Mouse (Mus musculus): ENCODE measurements around the gene Wdr83.
"Not testable (repeated sequence)": the region's sequence is repeated elsewhere in the genome, so short reads cannot be mapped to it uniquely, and the experiment has no call there.

Wdr83 gene

DNA sequence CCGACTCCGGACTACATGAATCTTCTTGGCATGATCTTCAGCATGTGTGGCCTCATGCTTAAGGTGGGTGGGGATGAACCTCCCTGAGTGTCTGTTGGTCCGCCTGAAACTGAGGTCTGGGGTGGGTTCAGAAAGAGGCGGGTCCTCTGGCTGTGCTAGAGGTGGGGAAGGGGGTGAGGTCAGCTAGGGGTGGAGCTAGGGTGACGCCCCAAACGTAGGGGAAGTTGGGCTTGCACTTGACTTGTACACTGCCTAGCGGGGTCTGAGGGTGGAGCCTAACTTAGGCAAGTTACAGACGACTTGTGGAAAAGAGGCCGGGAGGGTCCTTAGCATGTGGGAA is at the start of gene Wdr83:
Gene Wdr83 (minus strand): TSS at position 91 of the 340 bp plus-strand sequence.
- DNase-seq: peak; percentile 55

- DNase-seq: no peak
These were observed 42.6 kb upstream of the Wdr83 start for GRCm38 (mm10) chr8:85123691-85124090.

GRCm38 (mm10) chr8:85122995-85123394 is 41.9 kb upstream of the Wdr83 start, which contains the start of gene Zfp791:
Gene Zfp791, minus strand, starts transcription at chr8:85123095.
- no peak for DNase-seq

DNA sequence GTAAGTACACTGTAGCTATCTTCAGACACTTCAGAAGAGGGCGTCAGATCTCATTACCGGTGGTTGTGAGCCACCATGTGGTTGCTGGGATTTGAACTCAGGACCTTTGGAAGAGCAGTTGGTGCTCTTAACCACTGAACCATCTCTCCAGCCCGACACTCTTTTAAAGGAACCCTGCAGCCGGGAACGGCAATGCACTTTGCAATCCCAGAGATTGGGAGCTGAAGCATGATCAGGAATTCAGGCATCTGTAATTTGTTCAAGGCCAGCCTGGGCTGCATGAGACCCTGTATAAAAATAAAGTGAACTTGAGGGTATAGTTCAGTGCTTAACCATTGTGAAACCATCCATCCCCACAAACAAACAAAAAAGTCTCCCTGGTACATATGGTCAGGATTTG is 39.1 kb upstream of the Wdr83 start:
- DNase-seq: not testable (repeated sequence)

DNA sequence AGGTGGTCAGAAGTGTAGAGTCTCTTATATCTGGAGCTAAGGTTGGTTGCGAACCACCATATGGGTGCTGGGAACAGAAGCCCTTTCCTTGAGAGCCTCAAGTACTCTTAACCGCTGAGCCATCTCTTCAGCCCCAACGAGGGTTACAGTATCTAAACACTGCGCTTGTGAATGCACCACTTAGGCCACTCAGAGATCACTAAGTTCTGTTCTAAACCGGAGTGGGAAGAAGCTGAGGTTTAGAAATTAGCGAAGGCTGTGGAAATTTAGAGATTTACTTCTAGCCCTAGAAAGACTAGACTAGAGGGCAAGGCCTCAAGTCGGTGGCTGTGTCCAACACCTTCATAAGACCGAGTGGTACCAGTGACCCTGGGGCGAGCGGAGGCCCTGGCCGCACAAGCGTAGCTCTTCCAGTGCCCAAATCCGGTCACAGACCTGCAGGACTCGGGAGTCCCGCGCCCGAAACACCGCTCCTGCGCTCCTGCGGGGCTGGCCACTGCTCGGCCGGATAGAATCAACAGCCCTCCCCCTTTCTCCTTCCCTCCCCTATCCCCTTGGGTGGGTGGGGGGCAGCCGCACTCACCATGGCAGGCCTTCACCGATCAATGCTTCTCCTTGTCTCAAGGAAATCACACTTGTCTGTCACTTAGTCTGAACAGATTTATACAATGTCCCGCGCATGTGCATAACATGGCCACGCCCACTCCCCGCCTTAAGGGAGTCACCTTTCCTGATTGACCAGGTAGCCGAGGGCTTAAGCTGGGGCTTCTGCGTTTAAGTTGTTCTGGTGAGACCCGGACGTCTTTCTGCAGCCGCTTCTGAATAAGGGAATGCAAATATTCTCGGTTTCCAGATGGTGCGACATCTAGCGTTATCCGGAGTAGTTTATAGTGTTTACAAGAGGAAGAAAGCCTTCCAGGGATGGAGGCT is 38.2 kb upstream of the Wdr83 start:
- DNase-seq: peak; percentile 78

DNA sequence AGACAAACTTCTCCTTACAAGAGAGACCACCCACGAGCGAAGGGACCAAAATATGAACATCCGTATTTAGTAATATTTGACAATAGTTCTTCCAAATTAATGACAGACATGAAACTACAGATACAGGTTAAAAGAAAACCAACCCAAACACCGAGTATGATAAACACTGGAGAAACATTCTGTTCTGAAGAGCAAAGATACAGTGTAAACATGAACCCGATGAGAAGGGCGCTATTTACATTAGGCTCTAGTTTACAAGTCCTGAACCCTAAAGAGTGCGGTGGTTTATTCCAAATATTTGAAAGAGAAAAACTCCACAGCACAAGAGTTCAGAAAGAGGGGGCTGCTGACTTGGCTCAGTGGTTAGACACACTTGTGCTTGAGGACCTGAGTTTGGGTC is 35.9 kb upstream of the Wdr83 start:
- no peak for DNase-seq

- DNase-seq: no peak
These were observed 34.4 kb upstream of the Wdr83 start for GRCm38 (mm10) chr8:85115501-85115900.

DNA sequence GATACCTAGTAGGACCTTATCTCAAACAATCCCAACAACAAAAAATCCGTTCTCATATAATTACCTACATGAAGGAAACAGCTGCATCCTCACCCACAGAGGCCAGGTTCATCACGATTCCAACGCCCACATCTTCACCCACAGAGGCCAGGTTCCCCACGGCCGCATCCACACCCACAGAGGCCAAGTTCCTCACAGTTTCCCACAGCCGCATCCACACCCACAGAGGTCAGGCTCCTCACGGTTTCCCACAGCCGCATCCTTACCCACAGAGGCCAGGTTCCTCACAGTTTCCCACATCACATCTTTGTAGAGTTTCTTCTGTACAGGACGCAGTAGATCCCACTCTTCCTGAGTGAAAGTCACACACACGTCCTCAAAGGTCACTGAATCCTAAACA is 32.1 kb upstream of the Wdr83 start:
- no peak for DNase-seq

- no peak for DNase-seq
These were observed 19.1 kb upstream of the Wdr83 start for GRCm38 (mm10) chr8:85100076-85100665.

DNA sequence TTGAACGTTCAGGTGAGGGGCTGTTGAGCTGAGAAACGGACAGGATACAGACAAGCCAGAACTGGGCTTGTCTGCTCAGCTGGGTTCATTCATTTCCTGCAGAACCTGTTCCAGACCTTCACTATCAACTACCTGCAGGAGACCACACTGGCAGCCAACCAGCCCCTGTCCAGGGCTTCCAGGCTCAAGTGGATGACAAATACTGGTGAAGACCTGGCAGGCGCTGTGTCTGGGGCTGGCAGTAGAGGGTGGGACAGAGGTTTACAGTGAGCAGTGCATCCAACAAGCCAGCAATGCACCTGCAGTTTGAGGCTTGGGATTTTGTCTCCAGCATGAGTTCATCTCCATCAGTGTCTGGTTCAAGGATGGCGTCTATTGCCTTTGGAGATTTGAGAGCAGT is 15.7 kb upstream of the Wdr83 start:
- no peak for DNase-seq

GRCm38 (mm10) chr8:85096196-85096595 is 15.1 kb upstream of the Wdr83 start:
- DNase-seq: no peak

GRCm38 (mm10) chr8:85095566-85095965 is 14.5 kb upstream of the Wdr83 start:
- DNase-seq: no peak

DNA sequence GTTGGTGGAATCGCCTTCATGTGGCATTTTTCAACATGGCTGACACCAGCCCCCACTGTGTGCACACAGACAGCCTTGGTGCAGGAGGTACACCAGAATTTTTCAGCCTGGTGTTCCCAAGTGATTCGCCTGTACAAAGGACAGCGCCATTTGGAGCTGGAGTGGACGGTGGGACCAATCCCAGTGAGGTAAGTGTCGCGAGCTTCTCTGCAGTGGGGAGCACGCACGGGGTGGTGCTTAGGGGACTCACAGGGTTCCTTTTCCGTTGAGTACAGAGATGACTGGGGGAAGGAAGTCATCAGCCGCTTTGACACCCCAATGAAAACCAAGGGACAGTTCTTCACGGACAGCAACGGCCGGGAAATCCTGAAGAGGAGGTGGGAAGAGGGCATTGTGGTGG is 13.9 kb upstream of the Wdr83 start:
- no peak for DNase-seq

DNA sequence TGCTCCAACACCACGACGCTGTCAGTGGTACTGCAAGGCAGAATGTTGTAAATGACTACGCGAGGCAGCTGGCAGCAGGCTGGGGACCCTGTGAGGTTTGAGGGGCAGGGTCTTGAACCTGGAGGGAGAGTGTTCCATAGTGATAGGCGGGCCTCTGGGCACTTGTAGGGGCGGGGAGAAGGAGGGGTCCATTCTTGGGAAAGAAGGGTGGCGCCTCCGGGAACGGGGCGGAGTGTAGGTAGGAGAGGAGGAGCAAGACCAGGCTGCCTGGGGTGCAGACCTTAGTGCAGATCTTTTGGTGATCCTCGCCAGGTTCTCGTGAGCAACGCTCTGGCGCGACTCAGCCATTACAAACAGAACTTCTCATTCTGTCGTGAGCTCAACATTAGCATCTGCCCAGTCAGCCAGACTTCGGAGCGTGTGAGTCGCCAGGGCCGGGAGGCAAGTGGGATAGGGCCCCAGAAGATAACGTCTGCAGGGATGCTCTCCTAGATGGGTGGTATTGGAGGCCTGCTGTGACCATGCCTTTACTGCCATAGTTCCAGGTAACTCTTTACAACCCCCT is 10.5 kb upstream of the Wdr83 start:
- no peak for DNase-seq

DNA sequence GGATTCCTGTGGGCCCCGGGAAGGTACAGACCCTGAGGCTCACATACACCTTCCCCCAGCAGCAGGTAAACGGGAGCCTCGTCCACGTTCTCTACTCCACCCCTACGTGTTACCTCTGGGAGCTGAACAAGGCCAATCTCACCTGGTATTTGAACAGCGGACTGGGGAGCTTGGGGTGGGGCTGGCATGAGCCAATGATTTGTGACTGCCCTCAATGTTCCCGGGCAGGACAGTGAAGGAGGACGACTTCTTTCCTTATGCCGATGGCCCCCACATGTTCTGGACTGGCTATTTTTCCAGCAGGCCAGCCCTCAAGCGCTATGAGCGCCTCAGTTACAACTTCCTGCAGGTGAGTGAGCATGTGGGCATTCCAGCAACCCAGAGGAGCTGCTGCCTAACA is 9.8 kb upstream of the Wdr83 start:
- DNase-seq: no peak

- DNase-seq: no peak
These were observed 7.7 kb upstream of the Wdr83 start for GRCm38 (mm10) chr8:85088771-85089170.

DNA sequence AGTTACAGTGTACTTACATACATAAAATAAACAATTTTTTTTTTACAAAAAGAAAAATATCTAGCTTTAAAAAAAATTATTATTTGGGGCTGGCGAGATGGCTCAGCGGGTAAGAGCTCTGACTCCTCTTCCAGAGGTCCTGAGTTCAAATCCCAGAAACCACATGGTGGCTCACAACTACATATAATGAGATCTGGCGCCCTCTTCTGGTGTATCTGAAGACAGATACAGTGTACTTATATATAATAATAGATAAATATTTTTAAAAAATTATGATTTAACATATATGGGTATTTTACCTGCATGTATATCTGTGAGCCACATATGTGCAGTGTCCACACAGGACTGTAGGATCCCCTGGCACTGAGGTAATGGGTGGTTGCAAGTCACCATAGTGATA is 5.1 kb upstream of the Wdr83 start:
- DNase-seq: no peak

GRCm38 (mm10) chr8:85084633-85085032 is 3.5 kb upstream of the Wdr83 start:
- DNase-seq: no peak

- peak; percentile 95 for DNase-seq
These were observed 2.2 kb upstream of the Wdr83 start, which contains the start of gene Man2b1 for GRCm38 (mm10) chr8:85083108-85083813. Gene Man2b1, plus strand, starts transcription at chr8:85083270.

DNA sequence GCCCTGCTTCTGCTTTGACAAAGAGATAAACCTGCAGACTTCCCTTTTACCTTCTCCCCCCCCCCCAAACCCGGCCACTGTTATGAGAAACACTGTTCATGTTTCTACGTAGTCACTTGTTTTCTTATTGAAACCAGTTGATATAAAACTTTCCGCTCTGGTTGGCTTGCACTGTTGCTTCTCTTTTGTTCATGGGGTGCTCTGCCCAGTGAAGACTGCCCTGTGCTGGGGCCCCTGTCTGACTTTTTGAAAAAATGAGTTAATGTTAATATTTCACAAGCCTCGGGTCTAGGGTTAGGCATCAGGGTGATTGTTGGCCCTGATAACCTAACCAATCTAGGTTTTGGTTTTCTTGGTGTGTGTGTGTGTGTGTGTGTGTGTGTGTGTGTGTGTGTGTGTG is 1.1 kb upstream of the Wdr83 start:
- not testable (repeated sequence) for DNase-seq

- DNase-seq: no peak
These were observed 432 bp downstream of the Wdr83 start, which contains the start of gene Wdr83os for GRCm38 (mm10) chr8:85080532-85081215. Gene Wdr83os, plus strand, starts transcription at chr8:85080740.

DNA sequence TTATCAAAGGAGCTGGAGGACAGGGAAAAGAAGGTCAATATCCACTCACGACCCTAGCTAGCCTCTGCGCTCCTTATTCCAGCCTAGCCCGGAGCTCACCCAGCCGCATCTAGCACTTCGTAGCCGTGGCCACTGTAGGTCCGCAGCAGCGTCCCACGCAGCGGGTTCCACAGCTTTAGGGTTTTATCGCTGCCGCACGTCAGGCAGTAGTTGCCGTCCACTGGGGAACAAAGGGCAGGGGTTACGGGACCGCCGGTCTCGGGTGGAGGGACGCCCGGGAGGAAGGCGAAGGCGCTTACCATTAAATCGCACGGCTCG is 933 bp downstream of the Wdr83 start:
- DNase-seq: no peak

- DNase-seq: peak; percentile 88
These were observed 4.1 kb downstream of the Wdr83 start for GRCm38 (mm10) chr8:85076993-85077392.
